Mouse (Mus musculus): Measurements from ENCODE around the gene Swap70. TPM values are rescaled to one million over a fixed set of nuclear protein-coding genes. Genes with fewer than 3 reads are reported as not detected.
"Not testable (repeated sequence)": the region's sequence is repeated elsewhere in the genome, so short reads cannot be mapped to it uniquely, and the experiment has no call there.

The Swap70 gene
- total RNA-seq, 1 experiment from 2014 or later = 96.9 TPM

GRCm38 (mm10) chr7:110229967-110230366, 8.5 kb downstream of the Swap70 start:
- peak; percentile 42 to 62; a peak in 2 of 4 replicates for ATAC-seq (replicated peaks in 1 of 2; ENCODE audit: insufficient read depth in 1 of 2, low FRiP score in 2 of 2, low TSS enrichment in 1 of 2, low read depth in 1 of 2, poor library complexity in 2 of 2, severe bottlenecking in 2 of 2)

GRCm38 (mm10) chr7:110231127-110231526, 9.6 kb downstream of the Swap70 start:
- ATAC-seq (replicated peaks in 1 of 2; ENCODE audit: insufficient read depth in 1 of 2, low FRiP score in 2 of 2, low TSS enrichment in 1 of 2, low read depth in 1 of 2, poor library complexity in 2 of 2, severe bottlenecking in 2 of 2) = not testable (repeated sequence)

DNA sequence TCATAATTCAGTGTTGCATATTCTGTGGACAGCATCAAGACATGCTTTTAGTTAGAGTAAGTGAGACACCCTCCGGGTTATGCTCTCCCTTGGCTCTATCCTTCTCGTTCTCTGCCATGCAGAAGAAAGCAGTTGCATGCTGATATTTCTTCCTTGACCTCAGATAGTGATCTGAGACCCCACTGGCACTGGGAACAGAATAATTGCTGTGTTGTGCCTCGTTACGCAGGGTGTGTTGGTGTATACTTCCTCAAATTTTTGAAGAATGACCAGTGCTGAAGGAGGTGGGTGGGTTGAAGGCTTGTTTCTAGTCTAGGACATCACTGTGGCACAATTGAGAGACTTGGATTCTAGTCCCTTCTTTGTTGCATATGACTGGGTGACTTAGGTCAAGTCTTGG, 14.6 kb downstream of the Swap70 start:
- ATAC-seq (replicated peaks in 1 of 2; ENCODE audit: insufficient read depth in 1 of 2, low FRiP score in 2 of 2, low TSS enrichment in 1 of 2, low read depth in 1 of 2, poor library complexity in 2 of 2, severe bottlenecking in 2 of 2) = peak; percentile 46 to 47

- peak; percentile 80 to 84 for ATAC-seq (replicated peaks in 1 of 2; ENCODE audit: insufficient read depth in 1 of 2, low FRiP score in 2 of 2, low TSS enrichment in 1 of 2, low read depth in 1 of 2, poor library complexity in 2 of 2, severe bottlenecking in 2 of 2)
These were observed 15.9 kb downstream of the Swap70 start for GRCm38 (mm10) chr7:110237451-110237836.

DNA sequence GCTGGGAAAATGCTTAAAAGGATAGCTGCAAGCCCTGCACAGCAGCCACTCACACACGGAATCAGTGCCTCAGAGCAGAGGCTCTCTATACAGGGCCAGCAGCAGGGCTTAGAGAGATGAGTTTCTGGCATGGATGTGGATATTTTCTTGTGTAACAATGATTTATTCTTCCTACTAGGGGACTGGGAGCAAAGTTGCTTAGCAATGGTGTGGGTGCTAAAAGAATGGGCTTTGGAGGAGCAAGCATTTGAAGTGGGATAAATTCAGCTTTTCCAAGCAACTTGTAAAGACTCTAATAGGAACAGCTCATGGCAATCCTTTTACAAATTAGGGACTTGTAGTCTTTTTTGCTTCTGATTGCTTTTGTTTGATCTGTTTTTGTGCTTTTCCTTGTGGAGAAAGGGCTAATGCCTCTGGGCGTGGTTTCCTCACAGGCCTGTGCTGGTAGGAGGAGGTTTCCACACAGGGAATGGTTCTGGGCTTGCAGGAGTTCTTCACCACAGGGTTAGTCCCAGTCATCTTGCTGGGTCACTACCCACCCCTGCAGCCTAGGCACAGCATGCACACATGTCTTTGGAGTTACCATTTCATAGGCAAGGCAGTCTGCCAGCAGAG, 16.4 kb downstream of the Swap70 start:
- peak in 1 of 2 experiments; percentile 34; a peak in 1 of 4 replicates for ATAC-seq (replicated peaks in 1 of 2; ENCODE audit: insufficient read depth in 1 of 2, low FRiP score in 2 of 2, low TSS enrichment in 1 of 2, low read depth in 1 of 2, poor library complexity in 2 of 2, severe bottlenecking in 2 of 2)

DNA sequence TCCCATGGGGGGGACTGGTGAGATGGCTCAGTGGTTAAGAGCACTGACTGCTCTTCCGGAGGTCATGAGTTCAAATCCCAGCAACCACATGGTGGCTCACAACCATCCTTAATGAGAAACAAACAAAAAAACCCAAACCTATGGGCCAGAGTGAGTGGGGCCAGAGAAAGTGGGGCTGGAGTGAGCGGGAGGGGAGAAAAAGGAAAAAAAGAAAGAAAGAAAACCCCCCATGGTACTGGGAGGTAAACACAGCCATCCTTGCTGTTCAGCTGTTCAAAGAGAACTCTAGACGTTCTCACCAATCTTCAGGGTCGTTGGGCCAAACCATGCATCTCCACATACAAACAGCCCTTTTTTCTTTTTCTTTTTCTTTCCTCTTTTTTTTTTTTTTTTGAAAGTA, 18.1 kb downstream of the Swap70 start:
- ATAC-seq (replicated peaks in 1 of 2; ENCODE audit: insufficient read depth in 1 of 2, low FRiP score in 2 of 2, low TSS enrichment in 1 of 2, low read depth in 1 of 2, poor library complexity in 2 of 2, severe bottlenecking in 2 of 2) = no peak

- ATAC-seq (replicated peaks in 1 of 2; ENCODE audit: insufficient read depth in 1 of 2, low FRiP score in 2 of 2, low TSS enrichment in 1 of 2, low read depth in 1 of 2, poor library complexity in 2 of 2, severe bottlenecking in 2 of 2) = no peak; a peak in 1 of 4 replicates
These were observed 20.2 kb downstream of the Swap70 start for GRCm38 (mm10) chr7:110241472-110242289.

DNA sequence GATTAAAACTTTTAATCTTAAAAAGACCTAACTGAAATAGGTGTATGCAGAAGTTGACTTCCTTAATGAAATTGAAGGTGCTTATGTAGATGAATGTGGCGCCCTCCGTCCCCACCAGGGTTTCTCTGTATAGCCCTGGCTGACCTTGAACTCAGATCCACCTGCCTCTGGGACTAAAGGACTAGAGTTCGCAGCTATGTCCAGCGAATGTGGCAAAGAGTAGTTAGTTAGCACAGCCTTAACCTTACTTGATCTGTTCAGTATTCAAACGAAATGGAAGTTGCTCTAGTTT, 20.7 kb downstream of the Swap70 start:
- no peak for ATAC-seq (replicated peaks in 1 of 2; ENCODE audit: insufficient read depth in 1 of 2, low FRiP score in 2 of 2, low TSS enrichment in 1 of 2, low read depth in 1 of 2, poor library complexity in 2 of 2, severe bottlenecking in 2 of 2)

DNA sequence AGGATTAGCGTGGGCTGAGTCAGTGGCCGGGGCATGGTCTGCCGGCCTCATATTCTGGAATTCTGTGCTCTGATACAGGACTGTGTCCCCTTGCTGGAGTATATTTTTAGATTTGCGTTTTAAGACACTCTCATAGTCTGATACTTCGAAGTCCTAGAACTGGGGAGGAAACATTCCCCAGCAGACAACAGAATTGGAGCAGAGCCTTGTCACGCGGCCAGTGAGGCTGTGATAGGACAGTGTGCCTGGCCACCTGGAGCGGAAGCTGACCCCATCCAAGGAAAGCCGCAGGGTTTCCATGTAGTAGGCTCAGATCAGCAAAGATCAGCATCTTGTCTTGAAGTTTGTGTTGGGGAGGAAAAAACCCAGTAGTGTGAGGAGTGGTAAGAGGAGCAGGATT, 23.6 kb downstream of the Swap70 start:
- no peak for ATAC-seq (replicated peaks in 1 of 2; ENCODE audit: insufficient read depth in 1 of 2, low FRiP score in 2 of 2, low TSS enrichment in 1 of 2, low read depth in 1 of 2, poor library complexity in 2 of 2, severe bottlenecking in 2 of 2)

DNA sequence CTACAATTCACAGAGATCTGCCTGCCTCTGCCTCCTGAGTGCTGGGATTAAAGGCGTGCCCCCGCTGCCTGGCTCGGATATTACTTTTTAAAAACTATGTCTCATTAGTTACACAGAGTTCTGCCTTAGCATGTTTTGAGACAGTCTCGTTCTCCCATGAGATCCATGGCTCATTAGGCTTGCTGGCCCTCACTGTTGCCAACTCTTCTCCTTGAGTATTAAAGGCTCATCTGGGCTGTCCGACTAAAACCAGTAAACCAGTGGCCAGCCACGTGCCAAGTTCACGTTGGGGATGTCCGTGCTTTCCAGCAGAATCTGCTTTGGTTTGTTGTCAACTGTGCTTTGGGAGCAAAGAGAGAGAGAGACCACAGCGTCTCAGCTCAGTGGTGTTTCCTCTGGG, 25.0 kb downstream of the Swap70 start:
- no peak for ATAC-seq (replicated peaks in 1 of 2; ENCODE audit: insufficient read depth in 1 of 2, low FRiP score in 2 of 2, low TSS enrichment in 1 of 2, low read depth in 1 of 2, poor library complexity in 2 of 2, severe bottlenecking in 2 of 2)

DNA sequence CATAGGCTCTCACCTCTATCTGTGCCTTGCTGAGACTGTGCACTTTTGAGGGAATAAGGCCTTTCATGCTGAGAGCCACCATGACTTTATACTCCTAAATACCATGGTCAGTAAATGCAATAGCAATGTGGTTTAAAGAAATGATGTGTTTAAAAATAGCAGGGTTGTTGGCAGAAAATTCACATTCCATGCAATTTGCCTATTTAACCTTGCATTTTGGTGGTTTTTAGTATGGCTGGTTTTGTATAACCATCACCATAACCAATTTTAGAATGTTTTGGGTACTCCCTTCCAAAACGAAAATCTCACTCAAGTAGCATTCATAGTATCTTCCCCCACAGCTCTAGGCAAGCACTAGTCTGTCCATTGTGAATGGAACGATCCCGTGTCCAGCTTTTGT, 26.3 kb downstream of the Swap70 start:
- no peak for ATAC-seq (replicated peaks in 1 of 2; ENCODE audit: insufficient read depth in 1 of 2, low FRiP score in 2 of 2, low TSS enrichment in 1 of 2, low read depth in 1 of 2, poor library complexity in 2 of 2, severe bottlenecking in 2 of 2)

DNA sequence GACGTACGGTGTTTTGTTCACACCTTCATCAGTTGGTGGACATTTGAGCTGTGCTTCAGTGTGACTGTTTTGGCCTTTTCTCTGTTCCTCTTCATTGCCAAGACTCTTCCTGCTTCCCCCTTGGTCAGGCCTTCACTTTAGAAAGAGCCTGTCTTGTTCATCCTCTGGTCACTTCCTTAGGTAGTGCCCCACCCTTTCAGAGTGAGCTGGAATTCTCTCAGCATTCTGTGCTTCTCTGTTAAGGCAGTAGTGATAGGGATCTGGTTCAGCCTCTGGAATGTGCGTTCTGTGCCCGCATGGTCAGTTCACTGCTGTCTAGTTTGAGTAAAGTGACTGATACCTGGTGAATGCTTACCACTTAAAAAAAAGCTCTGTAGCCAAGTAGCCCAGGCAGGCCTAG, 27.2 kb downstream of the Swap70 start:
- ATAC-seq (replicated peaks in 1 of 2; ENCODE audit: insufficient read depth in 1 of 2, low FRiP score in 2 of 2, low TSS enrichment in 1 of 2, low read depth in 1 of 2, poor library complexity in 2 of 2, severe bottlenecking in 2 of 2) = no peak

- ATAC-seq (replicated peaks in 1 of 2; ENCODE audit: insufficient read depth in 1 of 2, low FRiP score in 2 of 2, low TSS enrichment in 1 of 2, low read depth in 1 of 2, poor library complexity in 2 of 2, severe bottlenecking in 2 of 2) = no peak
These were observed 32.4 kb downstream of the Swap70 start for GRCm38 (mm10) chr7:110253861-110254260.

GRCm38 (mm10) chr7:110254395-110254794, 32.9 kb downstream of the Swap70 start:
- ATAC-seq (replicated peaks in 1 of 2; ENCODE audit: insufficient read depth in 1 of 2, low FRiP score in 2 of 2, low TSS enrichment in 1 of 2, low read depth in 1 of 2, poor library complexity in 2 of 2, severe bottlenecking in 2 of 2) = no peak; a peak in 1 of 4 replicates

DNA sequence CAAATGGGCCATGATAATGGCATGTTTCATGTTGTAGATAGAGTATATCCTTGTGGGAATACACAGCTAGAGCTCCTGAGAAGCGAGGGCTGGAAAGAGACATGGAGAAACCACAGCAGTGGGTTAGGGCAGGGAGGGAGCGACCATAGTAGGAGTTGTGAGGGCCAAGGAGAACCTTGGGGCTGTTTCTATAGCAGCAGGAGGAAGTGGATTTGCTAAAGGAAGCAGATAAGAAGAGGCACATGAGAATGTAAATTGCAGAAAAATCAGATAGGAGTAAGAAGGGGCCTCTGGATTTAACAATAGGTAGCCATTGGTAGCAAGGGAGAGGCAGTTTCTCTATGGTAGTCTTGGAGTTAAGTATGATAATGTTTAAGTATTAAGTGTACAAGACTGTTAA, 35.5 kb downstream of the Swap70 start:
- ATAC-seq (replicated peaks in 1 of 2; ENCODE audit: insufficient read depth in 1 of 2, low FRiP score in 2 of 2, low TSS enrichment in 1 of 2, low read depth in 1 of 2, poor library complexity in 2 of 2, severe bottlenecking in 2 of 2) = peak; percentile 49 to 60; a peak in 3 of 4 replicates

DNA sequence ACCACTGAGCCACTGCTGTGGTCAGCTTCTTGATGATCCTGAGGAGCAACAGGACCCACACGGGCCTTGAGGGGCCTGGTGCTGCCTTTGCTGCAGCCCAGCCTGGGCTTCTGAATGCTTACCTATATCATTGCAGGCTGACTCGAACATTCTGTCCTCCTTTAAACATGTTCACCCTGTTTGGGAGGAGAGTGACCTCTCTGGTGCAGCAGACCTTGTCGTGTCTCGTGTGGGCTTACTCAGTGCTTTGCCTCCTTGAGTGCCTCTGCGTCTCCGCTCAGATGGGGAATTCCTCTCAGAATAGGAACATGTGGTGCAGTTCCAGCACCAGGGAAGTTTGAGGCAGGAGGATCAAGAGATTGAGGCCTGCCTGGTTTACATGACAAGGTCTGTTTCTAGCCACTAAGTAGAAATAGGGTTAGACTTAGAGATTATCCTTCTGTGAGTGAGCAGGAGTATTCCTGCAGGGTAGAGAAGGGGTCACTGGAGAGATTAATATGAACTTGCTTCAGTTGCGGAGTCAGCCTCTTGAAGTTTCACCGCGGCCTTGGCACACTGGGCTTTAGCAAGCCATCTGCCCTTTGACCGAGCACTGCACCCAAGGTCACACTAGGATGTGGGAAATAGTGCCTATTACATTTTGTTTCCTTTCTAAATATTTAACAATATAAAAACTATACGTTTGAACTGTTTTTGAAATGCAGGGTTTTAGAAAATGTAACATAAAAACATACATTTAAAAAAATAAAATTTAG, 36.9 kb downstream of the Swap70 start:
- ATAC-seq (replicated peaks in 1 of 2; ENCODE audit: insufficient read depth in 1 of 2, low FRiP score in 2 of 2, low TSS enrichment in 1 of 2, low read depth in 1 of 2, poor library complexity in 2 of 2, severe bottlenecking in 2 of 2) = no peak

DNA sequence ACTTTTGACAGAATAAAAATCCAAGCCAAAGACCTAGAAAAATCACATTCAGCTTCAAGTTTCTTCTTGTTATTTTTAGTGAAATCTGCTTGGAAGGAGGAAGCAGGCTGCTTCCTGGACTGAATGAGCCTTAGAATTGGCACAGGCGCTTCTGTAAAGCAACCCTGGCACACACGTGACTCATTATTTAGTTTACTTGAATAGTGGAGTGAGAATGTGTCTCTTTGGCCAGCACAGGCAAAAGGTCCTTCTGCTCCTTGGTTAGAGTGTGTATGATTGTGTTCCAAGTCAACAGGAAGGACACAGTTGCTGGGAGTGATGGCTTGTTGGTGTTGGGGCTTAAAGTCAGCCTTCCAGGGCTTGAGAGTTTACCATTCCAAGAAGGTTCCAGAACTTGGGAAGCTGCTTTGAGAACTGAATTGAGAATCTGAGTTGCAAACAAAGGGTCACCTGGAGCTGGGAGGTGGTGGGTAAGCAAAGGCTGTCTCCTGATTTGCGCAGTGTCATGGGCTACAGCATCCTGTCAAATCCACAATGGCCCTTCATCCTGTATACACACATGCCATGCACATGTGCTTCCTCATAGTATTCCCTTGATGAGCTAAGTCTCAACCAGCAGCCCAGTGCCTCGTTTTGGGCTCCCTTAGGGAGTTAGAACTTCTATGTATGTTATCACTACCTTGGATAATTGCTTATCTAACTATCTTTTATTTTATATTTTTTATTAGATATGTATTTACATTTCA, 38.6 kb downstream of the Swap70 start:
- peak; percentile 65 to 81 for ATAC-seq (replicated peaks in 1 of 2; ENCODE audit: insufficient read depth in 1 of 2, low FRiP score in 2 of 2, low TSS enrichment in 1 of 2, low read depth in 1 of 2, poor library complexity in 2 of 2, severe bottlenecking in 2 of 2)

DNA sequence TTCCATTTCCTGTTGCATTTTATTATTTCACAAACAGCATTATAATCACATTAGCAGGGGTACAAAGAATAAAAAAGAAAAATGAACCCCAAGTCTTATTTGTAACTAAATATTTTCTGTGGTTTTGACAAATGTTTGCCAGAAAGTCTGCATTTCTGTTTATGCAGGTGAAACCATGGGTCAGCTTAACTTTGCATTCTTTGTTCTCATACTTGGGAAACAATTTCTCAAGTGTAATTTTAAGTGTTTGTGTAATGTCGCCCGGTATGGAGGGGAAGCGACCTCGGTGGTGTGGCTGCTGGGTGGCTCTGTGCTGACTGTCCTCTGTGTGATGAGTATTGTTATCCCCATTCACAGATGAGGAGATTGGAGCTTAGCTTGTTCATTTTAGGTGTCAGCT, 40.3 kb downstream of the Swap70 start:
- ATAC-seq (replicated peaks in 1 of 2; ENCODE audit: insufficient read depth in 1 of 2, low FRiP score in 2 of 2, low TSS enrichment in 1 of 2, low read depth in 1 of 2, poor library complexity in 2 of 2, severe bottlenecking in 2 of 2) = no peak

Measured in hematopoietic stem cell, adult 5-6 weeks (primary cell).